Mouse (Mus musculus): ENCODE results near the gene Tomt.
A peak's percentile ranks its signal among the peaks of the same experiment; 100 is the strongest.
"Not testable (repeated sequence)": the region's sequence is repeated elsewhere in the genome, so short reads cannot be mapped to it uniquely, and the experiment has no call there.

The Tomt gene

GRCm38 (mm10) chr7:101906287-101906681 is at the start of gene Tomt:
TSS of gene Tomt (minus strand) at chr7:101906359.
- DNase-seq (ENCODE audit: low spot score), result no peak

GRCm38 (mm10) chr7:101955862-101956261 is 49.7 kb upstream of the Tomt start:
- no peak for DNase-seq (ENCODE audit: low spot score)

GRCm38 (mm10) chr7:101955276-101955675 is 49.1 kb upstream of the Tomt start:
- no peak for DNase-seq (ENCODE audit: low spot score)

- DNase-seq (ENCODE audit: low spot score), result no peak
These were observed 48.0 kb upstream of the Tomt start for GRCm38 (mm10) chr7:101954163-101954562.

GRCm38 (mm10) chr7:101952098-101952497 is 45.9 kb upstream of the Tomt start:
- DNase-seq (ENCODE audit: low spot score), result no peak

- DNase-seq (ENCODE audit: low spot score), result no peak
These were observed 45.5 kb upstream of the Tomt start for GRCm38 (mm10) chr7:101951648-101952047.

GRCm38 (mm10) chr7:101949008-101949407 is 42.8 kb upstream of the Tomt start:
- DNase-seq (ENCODE audit: low spot score), result not testable (repeated sequence)

GRCm38 (mm10) chr7:101939758-101940157 is 33.6 kb upstream of the Tomt start:
- DNase-seq (ENCODE audit: low spot score), result no peak

GRCm38 (mm10) chr7:101938348-101938747 is 32.2 kb upstream of the Tomt start:
- no peak for DNase-seq (ENCODE audit: low spot score)

GRCm38 (mm10) chr7:101937569-101937968 is 31.4 kb upstream of the Tomt start:
- no peak for DNase-seq (ENCODE audit: low spot score)

- DNase-seq (ENCODE audit: low spot score), result no peak
These were observed 30.8 kb upstream of the Tomt start for GRCm38 (mm10) chr7:101936996-101937395.

GRCm38 (mm10) chr7:101935957-101936356 is 29.8 kb upstream of the Tomt start:
- DNase-seq (ENCODE audit: low spot score), result no peak

- peak; percentile 97 for DNase-seq (ENCODE audit: low spot score)
These were observed 27.6 kb upstream of the Tomt start, which contains the start of the genes Lrrc51 and Numa1 for GRCm38 (mm10) chr7:101933751-101934240. TSS of gene Lrrc51 (minus strand) at chr7:101933895. TSS of gene Numa1 (plus strand) at chr7:101934111.

- peak; percentile 42 for DNase-seq (ENCODE audit: low spot score)
These were observed 27.1 kb upstream of the Tomt start for GRCm38 (mm10) chr7:101933300-101933699.

- no peak for DNase-seq (ENCODE audit: low spot score)
These were observed 26.4 kb upstream of the Tomt start for GRCm38 (mm10) chr7:101932551-101932950.

GRCm38 (mm10) chr7:101928093-101928492 is 21.9 kb upstream of the Tomt start:
- DNase-seq (ENCODE audit: low spot score), result no peak

- DNase-seq (ENCODE audit: low spot score), result not testable (repeated sequence)
These were observed 19.7 kb upstream of the Tomt start for GRCm38 (mm10) chr7:101925892-101926291.

- DNase-seq (ENCODE audit: low spot score), result peak; percentile 76
These were observed 11.9 kb upstream of the Tomt start for GRCm38 (mm10) chr7:101918071-101918470.

GRCm38 (mm10) chr7:101911982-101912381 is 5.8 kb upstream of the Tomt start:
- no peak for DNase-seq (ENCODE audit: low spot score)

- no peak for DNase-seq (ENCODE audit: low spot score)
These were observed 4.0 kb upstream of the Tomt start for GRCm38 (mm10) chr7:101910138-101910537.

- no peak for DNase-seq (ENCODE audit: low spot score)
These were observed 2.2 kb upstream of the Tomt start for GRCm38 (mm10) chr7:101908367-101908766.

GRCm38 (mm10) chr7:101906696-101907095 is 537 bp upstream of the Tomt start:
- DNase-seq (ENCODE audit: low spot score), result no peak

GRCm38 (mm10) chr7:101905561-101906286 is 435 bp downstream of the Tomt start, which contains the start of gene Lamtor1:
TSS of gene Lamtor1 (plus strand) at chr7:101905904.
- peak; percentile 99 for DNase-seq (ENCODE audit: low spot score)

GRCm38 (mm10) chr7:101902846-101903245 is 3.3 kb downstream of the Tomt start:
- no peak for DNase-seq (ENCODE audit: low spot score)

Measured in MN1 (cell line).